12 mouse cellular contexts compared by ENCODE assay signal in genomic region chr16:18070798-18071197, GRCm38 (mm10).
"Had no signal": no experiment of that assay in that cellular context is flagged by ENCODE, and none has a peak within 500 bp of the region (broad histone marks: within the 10 kb centered on the region; RNA-seq: fewer than 3 reads in every experiment).

No protein-coding gene starts in this region.

- H3K4me2 ChIP-seq: liver, embryonic 11.5 days; liver, embryonic 15.5 days; midbrain, embryonic 15.5 days had no signal

- H3K27ac ChIP-seq: limb, embryonic 10.5 days; liver, embryonic 15.5 days; midbrain, embryonic 15.5 days had no signal

- ATAC-seq: lung, postnatal 0 days; midbrain, embryonic 15.5 days had no signal

- H3K9me3 ChIP-seq: limb, embryonic 10.5 days; liver, embryonic 15.5 days; midbrain, embryonic 15.5 days had no signal

- H3K4me3 ChIP-seq: limb, embryonic 10.5 days; liver, embryonic 15.5 days; midbrain, embryonic 15.5 days had no signal

- H3K9ac ChIP-seq: liver, embryonic 15.5 days; midbrain, embryonic 15.5 days had no signal

- H3K27me3 ChIP-seq: liver, embryonic 15.5 days; midbrain, embryonic 15.5 days had no signal

- DNase-seq: kidney, adult 11 months; lung, adult 2 months; lung, postnatal 36 days; retina, postnatal 1 day; right cerebral cortex, postnatal 4 days; spleen, adult 18-20 months; thymus, adult 2 months had no signal
